Mouse (Mus musculus): ENCODE measurements around the gene Arxes2. TPM values are rescaled to one million over a fixed set of nuclear protein-coding genes. Genes with fewer than 3 reads are reported as not detected.
"Not testable (repeated sequence)": the region's sequence is repeated elsewhere in the genome, so short reads cannot be mapped to it uniquely, and the experiment has no call there.

Arxes2 gene
- polyA plus RNA-seq, 1 experiment from 2014 or later, result 292 TPM

DNA sequence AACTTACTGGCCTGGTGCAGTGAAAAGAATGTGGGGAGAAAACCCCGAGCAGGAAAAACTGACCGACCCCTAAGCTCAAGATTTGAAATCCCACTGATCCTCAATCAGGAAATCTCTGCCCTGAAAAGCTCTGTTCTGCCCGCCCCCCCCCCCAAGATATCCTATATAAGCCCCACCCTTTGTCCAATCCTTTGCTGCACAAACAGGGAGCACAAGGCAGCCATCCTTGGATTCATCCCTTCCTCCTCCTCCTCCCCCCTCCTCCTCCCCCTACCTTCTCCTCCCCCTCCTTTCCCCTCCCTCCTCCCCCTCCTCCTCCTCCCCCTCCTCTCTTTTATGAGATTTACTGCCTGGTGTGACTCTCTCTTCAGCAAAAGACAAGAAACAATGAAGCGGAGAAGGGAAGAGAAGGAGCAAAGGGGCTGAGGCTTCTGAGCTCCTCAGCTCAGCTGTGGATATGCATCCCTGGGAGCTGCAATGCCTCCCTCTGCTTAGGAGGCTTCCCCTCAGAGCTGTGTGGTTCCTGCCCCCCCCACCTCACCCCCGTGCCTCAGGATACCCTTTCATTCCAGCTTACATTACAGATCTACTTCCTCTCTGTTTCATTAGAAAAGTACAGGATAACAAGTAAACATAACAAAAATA lies 13.7 kb downstream of the Arxes2 start:
- 15% methylated on average over 4 of the region's 5 CpGs for WGBS
- no peak overlapping the region for H3K27ac ChIP-seq (ENCODE audit: low read depth, low read length)
- peak; percentile 63; the same call in 1 of the 2 replicates for ATAC-seq (ENCODE audit: low read depth)

DNA sequence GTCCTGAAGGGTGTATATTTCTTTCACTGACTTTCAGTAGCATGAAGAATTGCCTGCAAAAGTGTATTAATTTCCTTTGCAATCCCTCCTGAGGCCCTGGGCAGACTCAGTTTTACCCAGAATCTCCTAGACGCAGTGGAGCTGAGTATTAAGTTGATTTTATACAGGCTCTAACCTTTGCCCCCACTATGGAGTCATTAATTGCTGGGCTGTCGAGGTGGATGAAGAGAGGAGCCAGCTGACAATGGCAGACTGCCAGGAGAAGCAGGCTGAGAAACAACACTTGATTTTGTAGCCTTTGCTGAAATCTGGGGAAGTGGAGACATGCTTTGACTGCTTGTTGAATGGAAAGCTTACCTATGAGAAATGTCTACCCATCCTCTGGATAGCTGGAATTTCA lies 20.8 kb downstream of the Arxes2 start:
- no peaks in the 10 kb centered on the region for H3K9me3 ChIP-seq (ENCODE audit: control insufficient read depth, low read length)
- no peaks in the 10 kb centered on the region for H3K27me3 ChIP-seq (ENCODE audit: control insufficient read depth, insufficient read depth, low read length)
- H3K36me3 ChIP-seq (ENCODE audit: control insufficient read depth, insufficient read depth, low read length), result no peaks in the 10 kb centered on the region
- WGBS, result 9% methylated on average over 2 of the region's 2 CpGs
- H3K9ac ChIP-seq (replicated peaks; ENCODE audit: low read depth, low read length), result no peak overlapping the region
- no peak for ATAC-seq (ENCODE audit: low read depth)
- no peaks in the 10 kb centered on the region for H3K4me1 ChIP-seq (ENCODE audit: control insufficient read depth, insufficient read depth, low read length)
- no peak overlapping the region for H3K4me2 ChIP-seq (ENCODE audit: low read depth, low read length)
- H3K4me3 ChIP-seq (ENCODE audit: low read depth, low read length), result no peak overlapping the region
- no peak overlapping the region for H3K27ac ChIP-seq (ENCODE audit: low read depth, low read length)

More for the DNA sequence above, 13.7 kb downstream of the Arxes2 start:
- Histone ChIP-seq H3K4me1 (ENCODE audit: control insufficient read depth, insufficient read depth, low read length) (no peaks in the 10 kb centered on the region), H3K36me3 (ENCODE audit: control insufficient read depth, insufficient read depth, low read length) (no peaks in the 10 kb centered on the region), H3K27me3 (ENCODE audit: control insufficient read depth, insufficient read depth, low read length) (no peaks in the 10 kb centered on the region), H3K9ac (replicated peaks; ENCODE audit: low read depth, low read length) (no peak overlapping the region), H3K4me3 (ENCODE audit: low read depth, low read length) (no peak overlapping the region), H3K4me2 (ENCODE audit: low read depth, low read length) (no peak overlapping the region), H3K9me3 (ENCODE audit: control insufficient read depth, low read length) (no peaks in the 10 kb centered on the region)

DNA sequence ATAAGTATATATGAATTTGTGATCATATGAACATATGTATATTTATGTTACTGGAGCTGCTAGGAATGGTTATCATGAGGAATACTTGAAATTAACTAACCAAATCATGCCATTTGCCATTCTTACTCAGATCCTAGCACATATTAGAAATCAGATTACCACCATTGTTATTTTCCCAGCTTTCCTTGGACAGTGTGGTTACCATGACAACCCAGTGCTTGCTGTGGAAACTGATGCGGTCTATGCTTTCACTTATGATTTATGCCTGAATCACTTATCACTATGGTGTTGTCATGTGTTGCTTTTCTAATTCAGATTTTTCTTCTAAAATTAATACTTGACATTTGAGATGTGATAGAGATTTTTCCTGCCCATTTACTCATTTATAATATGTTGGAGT lies 36.7 kb downstream of the Arxes2 start:
- Histone ChIP-seq H3K4me1 (ENCODE audit: control insufficient read depth, insufficient read depth, low read length) (no peaks in the 10 kb centered on the region), H3K36me3 (ENCODE audit: control insufficient read depth, insufficient read depth, low read length) (no peaks in the 10 kb centered on the region), H3K9ac (replicated peaks; ENCODE audit: low read depth, low read length) (no peak overlapping the region), H3K9me3 (ENCODE audit: control insufficient read depth, low read length) (no peaks in the 10 kb centered on the region), H3K4me3 (ENCODE audit: low read depth, low read length) (no peak overlapping the region), H3K4me2 (ENCODE audit: low read depth, low read length) (no peak overlapping the region), H3K27ac (ENCODE audit: low read depth, low read length) (no peak overlapping the region), H3K27me3 (ENCODE audit: control insufficient read depth, insufficient read depth, low read length) (no peaks in the 10 kb centered on the region)
- ATAC-seq (ENCODE audit: low read depth), result no peak
- WGBS, result 45% methylated on average over 1 of the region's 1 CpGs

DNA sequence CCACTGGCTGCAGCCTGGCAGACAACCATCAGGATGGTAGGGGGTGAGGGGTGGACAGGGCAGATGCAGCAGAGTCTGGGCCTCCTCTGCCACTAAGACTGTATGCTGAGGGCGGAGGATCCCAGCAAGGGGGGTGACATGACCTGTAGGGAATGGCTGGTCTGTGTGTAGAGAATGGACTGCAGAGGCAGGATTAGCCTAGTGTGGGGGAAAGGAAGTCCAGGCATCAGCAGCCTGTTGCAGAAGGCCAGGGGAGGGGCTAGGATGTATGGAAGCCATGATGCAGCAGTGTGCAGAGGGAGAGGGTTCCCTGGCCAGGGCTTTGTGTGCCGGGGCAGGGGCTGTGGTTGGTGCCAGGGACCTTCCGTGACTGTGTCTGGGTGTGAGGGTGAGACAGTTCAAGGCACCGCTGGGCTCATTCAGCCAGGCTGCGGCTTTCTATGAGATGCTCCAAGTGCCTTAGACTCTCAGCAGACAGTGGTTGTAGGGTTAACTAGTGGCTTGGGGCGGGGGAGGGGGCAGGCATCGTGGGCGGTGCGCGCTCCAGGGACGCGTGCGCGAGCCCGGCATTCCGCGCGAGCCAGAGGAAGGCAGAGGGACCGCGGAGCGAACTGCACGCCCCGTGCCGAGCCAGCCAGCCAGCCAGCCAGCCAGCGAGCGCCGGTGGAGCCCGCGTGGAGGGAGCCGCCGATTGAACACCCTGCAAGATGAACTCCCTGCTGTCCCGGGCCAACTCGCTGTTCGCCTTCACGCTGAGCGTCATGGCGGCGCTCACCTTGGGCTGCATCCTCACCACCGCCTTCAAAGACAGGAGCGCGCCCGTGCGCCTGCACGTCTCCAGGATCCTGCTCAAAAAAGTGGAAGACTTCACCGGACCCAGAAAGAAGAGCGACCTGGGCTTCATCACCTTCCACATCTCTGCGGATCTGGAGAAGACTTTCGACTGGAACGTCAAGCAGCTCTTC lies 39.5 kb downstream of the Arxes2 start, which contains the start of gene Arxes1:
Gene Arxes1, plus strand, starts transcription at position 569 of the 965 bp plus-strand sequence.
- WGBS, result 38% methylated on average over 3 of the region's 49 CpGs
- H3K36me3 ChIP-seq (ENCODE audit: control insufficient read depth, insufficient read depth, low read length); H3K27ac ChIP-seq (ENCODE audit: low read depth, low read length); H3K4me1 ChIP-seq (ENCODE audit: control insufficient read depth, insufficient read depth, low read length); H3K27me3 ChIP-seq (ENCODE audit: control insufficient read depth, insufficient read depth, low read length); H3K9ac ChIP-seq (replicated peaks; ENCODE audit: low read depth, low read length); H3K9me3 ChIP-seq (ENCODE audit: control insufficient read depth, low read length): not testable (repeated sequence)
- H3K4me3 ChIP-seq (ENCODE audit: low read depth, low read length), result peak within 1 kb of the TSS; percentile 26
- H3K4me2 ChIP-seq (ENCODE audit: low read depth, low read length), result peak within 1 kb of the TSS; percentile 46
- ATAC-seq (ENCODE audit: low read depth), result peak; percentile 96

DNA sequence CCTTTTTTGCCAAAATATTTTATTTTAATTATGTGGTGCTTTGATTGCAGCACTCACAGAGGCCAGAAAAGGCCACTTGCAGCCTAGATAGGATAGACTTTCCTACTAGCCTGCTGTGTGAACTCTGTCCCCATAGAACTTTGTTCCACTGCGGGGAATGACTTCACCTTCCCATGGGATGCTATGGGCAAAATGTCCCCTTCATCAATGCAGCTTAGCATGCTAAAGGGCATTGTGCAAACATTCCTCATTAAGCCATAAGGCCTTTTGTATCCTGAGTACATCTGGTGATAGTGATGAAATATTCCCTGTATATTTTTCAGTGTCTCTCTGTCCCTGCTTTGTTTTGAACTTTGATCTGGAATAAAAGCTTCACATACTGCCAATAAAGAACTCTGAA lies 50.1 kb downstream of the Arxes2 start:
- Histone ChIP-seq H3K4me3 (ENCODE audit: low read depth, low read length) (no peak overlapping the region), H3K27me3 (ENCODE audit: control insufficient read depth, insufficient read depth, low read length) (no peaks in the 10 kb centered on the region), H3K4me1 (ENCODE audit: control insufficient read depth, insufficient read depth, low read length) (no peaks in the 10 kb centered on the region), H3K36me3 (ENCODE audit: control insufficient read depth, insufficient read depth, low read length) (no peaks in the 10 kb centered on the region), H3K27ac (ENCODE audit: low read depth, low read length) (no peak overlapping the region), H3K9ac (replicated peaks; ENCODE audit: low read depth, low read length) (no peak overlapping the region), H3K4me2 (ENCODE audit: low read depth, low read length) (no peak overlapping the region), H3K9me3 (ENCODE audit: control insufficient read depth, low read length) (no peaks in the 10 kb centered on the region)
- WGBS, result 88% methylated on average over 1 of the region's 1 CpGs
- ATAC-seq (ENCODE audit: low read depth), result no peak

Other genes with a start within 250 kb of the Arxes2 start
- gene Bhlhb9, start 196.2 kb upstream of the Arxes2 start, polyA plus RNA-seq (2014; fragmentation: Nextera tagmentation; extraction: Ambion mirVana), result 114 and 127 TPM in 2 replicates
- gene Gprasp2, start 154.8 kb upstream of the Arxes2 start, polyA plus RNA-seq (2014; fragmentation: Nextera tagmentation; extraction: Ambion mirVana), result 183 and 196 TPM in 2 replicates
- gene Arxes1, start 39.5 kb downstream of the Arxes2 start, polyA plus RNA-seq (2014; fragmentation: Nextera tagmentation; extraction: Ambion mirVana), result 145 and 160 TPM in 2 replicates
- 610 and 698 TPM in 2 replicates for gene Bex2, start 74.4 kb downstream of the Arxes2 start, polyA plus RNA-seq (2014; fragmentation: Nextera tagmentation; extraction: Ambion mirVana)
- gene Nxf3, start 91.4 kb downstream of the Arxes2 start, polyA plus RNA-seq (2014; fragmentation: Nextera tagmentation; extraction: Ambion mirVana), result 0.08 TPM in 1 of 2 replicates, not detected in the other
- gene Bex4, start 145.2 kb downstream of the Arxes2 start, polyA plus RNA-seq (2014; fragmentation: Nextera tagmentation; extraction: Ambion mirVana), result 115 and 152 TPM in 2 replicates
- 119 and 142 TPM in 2 replicates for gene Tceal8, start 178.5 kb downstream of the Arxes2 start, polyA plus RNA-seq (2014; fragmentation: Nextera tagmentation; extraction: Ambion mirVana)
- 9.1 and 16.4 TPM in 2 replicates for gene Tceal5, start 210.1 kb downstream of the Arxes2 start, polyA plus RNA-seq (2014; fragmentation: Nextera tagmentation; extraction: Ambion mirVana)
- gene Tceal7, start 221.0 kb downstream of the Arxes2 start, polyA plus RNA-seq (2014; fragmentation: Nextera tagmentation; extraction: Ambion mirVana), result 2.3 and 4.6 TPM in 2 replicates
- gene Bex1, start 221.7 kb downstream of the Arxes2 start, polyA plus RNA-seq (2014; fragmentation: Nextera tagmentation; extraction: Ambion mirVana), result 220 and 263 TPM in 2 replicates

All from neural tube, embryonic 14.5 days (tissue).